Mouse (Mus musculus): Measurements from ENCODE around the gene Slit3.

GRCm38 (mm10) chr11:35569957-35570356, 448.9 kb downstream of the Slit3 start:
- TF ChIP-seq CTCF (IDR thresholded peaks at IDR 0.05; ENCODE audit: low read depth) (no peak), EP300 (IDR thresholded peaks at IDR 0.05; ENCODE audit: low read depth) (no peak)
